Mouse (Mus musculus): ENCODE data around the gene Cenpv.
"Not testable (repeated sequence)": the region's sequence is repeated elsewhere in the genome, so short reads cannot be mapped to it uniquely, and the experiment has no call there.

Gene Cenpv

DNA sequence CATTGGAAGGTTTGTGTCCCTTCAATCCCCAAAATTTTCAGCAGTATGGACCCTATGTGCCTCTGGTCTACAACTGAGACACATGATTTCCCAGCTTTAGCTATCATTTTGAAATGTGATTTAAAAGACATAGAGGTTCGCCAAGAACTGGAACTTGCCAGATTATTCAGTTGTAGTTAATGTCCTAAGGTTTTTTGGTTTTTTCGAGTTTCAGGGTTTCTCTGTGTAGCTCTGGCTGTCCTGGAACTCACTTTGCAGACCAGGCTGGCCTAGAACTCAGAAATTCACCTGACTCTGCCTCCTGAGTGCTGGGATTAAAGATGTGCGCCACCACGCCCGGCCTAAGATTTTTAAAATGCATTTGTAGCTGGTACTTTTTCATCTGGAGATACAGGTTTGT is 14.6 kb upstream of the Cenpv start:
- DNase-seq (ENCODE audit: low read depth), result no peak

DNA sequence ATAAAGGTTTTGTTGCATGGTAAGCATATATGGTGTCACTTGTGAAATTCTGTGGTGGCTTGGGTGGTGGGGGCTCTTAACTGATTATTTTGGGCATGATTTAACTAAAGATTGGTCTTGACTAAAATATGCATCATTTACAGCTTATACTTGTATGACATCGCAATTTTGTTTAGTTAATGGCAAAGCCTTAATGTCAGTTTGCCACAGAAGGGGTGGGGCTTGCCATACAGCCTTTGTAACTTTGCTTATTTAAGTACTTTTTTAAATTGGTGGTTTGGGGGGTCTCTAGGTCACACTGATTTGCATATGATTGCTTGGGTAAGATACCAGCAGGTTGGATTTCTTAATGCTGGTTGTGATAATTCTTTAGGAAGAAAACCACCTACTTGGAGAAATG is 14.1 kb upstream of the Cenpv start:
- no peak for DNase-seq (ENCODE audit: low read depth)

DNA sequence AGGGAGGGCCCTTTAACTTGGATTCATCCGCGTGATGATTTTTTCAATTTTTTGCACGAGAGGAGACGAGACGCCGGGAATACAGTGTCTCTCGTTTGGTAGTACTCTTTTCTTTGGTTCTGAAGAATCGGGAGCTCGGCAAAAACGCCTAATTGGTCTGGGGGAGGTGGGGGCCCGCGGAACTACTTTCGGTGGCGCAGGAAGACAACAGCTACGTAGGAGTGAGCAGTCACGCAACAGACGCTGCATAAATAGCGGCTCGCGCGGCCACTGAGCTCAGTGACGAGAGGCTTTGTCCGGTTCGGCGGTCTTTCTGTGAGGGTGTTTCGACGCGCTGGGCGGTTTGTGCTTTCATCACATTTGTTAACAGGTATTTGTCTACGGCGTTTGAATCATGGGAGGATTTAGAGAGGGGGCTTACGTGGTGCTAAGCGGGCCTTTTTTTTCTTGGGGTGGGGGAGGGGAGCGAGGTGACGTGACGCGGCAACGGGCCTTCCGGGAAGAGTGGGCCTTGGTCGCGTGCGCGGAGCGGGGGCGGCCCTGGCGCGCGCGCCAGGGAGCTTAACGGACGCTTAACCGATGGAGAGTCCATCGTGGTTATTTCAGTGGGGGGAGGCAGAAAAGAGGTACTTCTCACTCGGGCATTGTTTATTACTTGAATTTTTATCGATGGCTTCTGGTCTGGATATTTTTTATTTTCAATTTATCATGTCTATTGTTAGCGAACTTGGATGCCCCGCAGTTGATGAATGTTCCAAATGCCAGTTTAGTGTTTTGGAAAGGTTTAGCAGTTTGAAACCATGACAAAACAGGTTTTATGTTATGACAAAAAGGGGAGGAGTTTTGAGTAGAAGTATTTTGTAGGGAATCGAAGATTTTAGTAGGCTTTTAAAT is 12.4 kb upstream of the Cenpv start:
- peak; percentile 77 for DNase-seq (ENCODE audit: low read depth)

DNA sequence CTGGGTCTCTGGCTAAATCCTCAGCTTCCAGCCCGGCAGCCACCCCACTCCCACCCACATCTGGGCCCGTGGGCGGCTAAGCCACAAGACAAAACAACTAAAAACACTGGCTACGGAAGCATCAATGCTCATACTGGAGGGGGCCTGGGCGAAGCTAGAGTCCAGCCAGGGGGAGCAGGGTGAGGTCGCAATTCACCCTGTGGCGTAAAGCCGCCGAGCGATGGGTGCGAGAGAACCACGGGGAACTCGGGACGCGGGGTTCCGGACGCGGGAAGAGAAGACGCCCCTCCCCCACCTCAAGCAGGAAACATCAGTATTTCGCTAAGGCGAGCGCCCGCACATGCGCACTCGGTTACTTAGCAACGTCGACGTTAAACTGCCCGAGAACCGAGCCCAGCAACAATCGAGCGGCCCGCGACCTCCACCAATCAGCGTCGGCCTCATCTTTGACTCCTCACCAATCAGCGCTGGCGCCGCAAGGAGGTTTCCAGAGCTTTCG is 11.7 kb upstream of the Cenpv start, which contains the start of gene Ubb:
Ubb (plus strand) TSS at position 445 of the 499 bp plus-strand sequence.
- DNase-seq (ENCODE audit: low read depth), result peak; percentile 99

DNA sequence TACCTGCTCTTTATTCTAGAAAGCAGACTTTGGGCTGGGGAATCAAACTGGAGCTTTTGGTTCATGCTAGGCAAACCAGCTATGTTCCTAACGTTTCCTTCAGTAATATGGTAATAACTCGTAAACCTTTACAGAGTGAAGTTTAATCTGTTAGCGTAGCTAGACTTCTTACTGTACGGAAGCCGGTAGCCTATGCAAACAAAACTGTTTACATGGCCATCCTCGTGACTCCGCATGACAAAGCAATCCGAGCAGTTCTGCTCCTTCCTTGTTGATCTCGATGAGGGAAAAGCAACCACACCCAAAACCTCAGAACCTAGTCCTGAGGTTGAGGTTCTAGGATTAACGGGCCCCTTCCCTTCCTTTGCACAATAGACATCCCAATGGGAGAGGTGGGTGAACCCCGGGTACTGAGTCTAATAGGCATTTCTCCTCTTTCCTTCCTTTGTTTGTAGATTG is 11.2 kb upstream of the Cenpv start:
- no peak for DNase-seq (ENCODE audit: low read depth)

DNA sequence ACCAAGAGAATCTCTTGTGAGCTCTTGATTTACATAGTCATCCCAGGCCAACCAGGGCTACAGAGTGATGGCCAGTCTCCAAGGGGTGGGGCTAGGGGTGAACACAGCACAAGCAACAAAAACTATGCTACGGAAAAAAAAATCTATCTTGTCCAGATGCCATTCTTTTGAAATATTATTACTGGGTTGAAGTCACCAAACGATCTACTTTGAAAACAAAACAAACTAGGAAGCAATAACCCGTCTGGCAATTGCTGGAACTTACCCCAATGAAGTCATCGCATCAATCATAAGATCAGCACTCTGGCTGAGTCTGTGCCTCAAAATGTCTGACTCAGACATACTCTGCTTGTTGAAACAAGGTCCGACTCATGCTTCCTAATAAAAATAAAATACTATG is 10.7 kb upstream of the Cenpv start:
- no peak for DNase-seq (ENCODE audit: low read depth)

DNA sequence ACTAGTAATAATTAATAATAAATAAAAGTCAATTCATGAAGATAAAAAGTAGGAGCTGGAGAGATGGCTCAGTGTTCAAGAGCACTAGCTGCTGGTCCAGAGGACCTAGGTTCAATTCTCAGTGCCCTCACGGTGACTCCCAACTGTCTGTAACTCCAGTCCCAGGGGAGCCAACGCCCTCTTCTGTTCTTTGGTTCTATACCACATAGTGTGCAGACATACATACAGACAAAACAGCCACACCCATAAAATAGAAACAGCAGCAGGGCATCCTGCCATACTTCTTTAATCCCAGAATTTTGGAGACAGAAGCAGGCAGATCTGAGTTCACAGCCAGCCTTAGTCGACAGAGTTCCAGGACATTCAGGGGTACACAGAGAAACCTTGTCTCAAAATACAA is 4.9 kb upstream of the Cenpv start:
- DNase-seq (ENCODE audit: low read depth), result no peak

DNA sequence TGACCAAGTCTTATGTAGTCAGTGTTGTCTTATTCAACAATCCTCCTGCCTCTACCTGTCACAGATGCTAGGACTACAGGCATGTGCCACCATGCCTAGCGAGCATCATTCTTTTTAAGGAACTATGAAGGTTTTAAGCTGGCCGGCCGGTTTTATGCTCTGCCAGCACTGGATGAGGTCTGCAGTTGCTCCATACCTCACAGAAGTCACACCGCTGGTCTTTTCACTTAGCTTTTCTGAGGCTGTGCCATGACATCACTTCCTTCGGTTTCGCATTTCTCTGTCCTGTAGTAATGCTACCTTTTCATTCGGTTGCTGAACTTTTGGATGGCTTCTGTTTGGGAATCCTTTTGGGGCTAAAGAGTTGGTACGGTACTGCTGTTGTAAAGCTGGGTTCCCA is 2.5 kb upstream of the Cenpv start:
- no peak for DNase-seq (ENCODE audit: low read depth)

DNA sequence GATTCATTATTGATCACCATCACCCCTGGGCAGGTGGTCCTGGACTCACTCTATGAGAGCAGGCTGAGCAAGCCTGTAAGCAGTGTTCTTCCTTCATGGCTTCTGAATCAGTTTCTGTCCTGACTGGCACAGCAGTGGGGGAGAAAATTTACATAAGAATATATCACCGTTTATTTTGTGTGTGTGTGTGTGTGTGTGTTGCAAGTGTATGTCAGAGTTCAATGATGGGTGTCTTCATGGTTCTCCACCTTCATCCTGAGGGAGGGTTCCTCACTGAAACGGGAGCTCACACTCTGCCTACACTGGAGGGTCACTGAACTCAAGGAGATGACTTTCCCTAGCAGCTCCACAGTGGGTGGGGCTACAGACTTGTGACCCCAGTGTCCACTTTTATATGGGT is 1.9 kb upstream of the Cenpv start:
- DNase-seq (ENCODE audit: low read depth), result no peak

DNA sequence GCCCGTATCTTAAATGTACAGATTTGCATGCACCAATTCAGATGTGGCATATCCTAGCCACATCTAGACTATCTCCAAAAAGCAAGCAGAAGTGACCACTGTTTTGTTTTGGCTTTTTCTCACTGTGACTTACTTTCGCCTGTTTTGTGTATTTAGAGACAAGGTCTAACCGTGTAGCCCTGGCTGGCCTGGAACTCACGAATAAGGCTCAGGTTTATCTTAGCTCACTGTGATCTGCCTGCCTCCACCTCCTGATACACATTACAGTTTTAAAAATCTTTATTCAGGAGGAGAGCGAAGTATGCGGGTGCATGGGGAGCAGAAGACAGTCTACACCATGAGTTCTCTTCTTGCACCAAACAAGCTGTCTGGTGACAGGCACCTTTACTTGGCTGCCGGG is 1.1 kb upstream of the Cenpv start:
- DNase-seq (ENCODE audit: low read depth), result no peak

DNA sequence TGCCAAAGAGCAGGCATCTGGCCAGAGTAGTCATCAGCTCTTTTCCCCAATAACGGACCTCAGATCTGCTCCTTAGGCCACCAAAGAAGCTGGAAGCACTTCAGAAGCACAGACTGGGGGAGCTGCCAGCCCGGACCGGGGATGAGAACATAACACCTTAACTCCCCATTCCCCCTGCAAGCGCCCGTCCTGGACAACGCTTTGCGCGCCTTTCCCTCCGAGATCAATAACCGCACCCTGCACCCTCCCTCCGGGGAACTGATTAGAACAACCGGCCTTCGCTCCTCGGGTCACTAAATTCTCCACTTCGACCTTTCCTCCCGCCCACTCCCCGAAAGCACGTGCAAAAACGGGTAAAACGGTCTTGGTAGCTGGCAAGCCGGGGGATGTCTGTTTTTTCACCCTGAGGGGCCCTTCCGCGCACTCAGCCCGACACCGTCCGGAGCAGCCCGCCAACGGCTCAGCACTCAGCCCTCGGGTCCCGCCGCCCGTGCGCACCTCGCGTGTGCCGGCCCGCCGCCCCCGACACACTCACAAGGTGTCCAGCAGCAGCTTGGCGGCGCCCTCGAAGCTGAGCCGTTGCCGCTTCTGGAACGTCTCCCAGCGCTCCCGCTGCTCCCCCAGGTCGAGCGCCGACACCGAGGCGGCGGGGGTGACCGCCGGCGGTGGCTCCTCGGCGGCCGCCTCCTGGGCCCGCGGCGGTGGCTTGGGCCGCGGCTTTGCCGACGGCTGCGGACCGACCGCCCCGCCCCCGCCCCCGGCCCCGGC is 556 bp downstream of the Cenpv start:
- DNase-seq (ENCODE audit: low read depth), result no peak

DNA sequence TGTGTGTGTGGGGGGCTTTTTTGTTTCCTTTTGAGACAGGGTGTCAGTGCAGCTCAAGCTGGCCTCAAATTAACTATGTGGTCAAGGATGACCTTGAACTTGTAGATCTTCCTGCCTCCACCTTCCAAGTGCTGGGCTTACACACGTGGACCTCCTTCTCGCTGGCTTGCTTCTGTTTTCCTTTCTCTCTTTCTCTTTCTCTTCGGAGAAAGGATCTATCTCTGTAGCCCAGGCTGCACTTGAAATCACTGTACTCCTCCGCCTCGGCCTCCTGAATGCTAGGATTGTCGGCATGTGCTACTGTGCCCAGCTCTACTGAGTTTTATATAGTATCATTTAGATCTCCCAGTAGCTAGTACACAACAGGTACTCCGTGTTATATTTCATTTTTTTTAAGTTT is 1.5 kb downstream of the Cenpv start:
- no peak for DNase-seq (ENCODE audit: low read depth)

DNA sequence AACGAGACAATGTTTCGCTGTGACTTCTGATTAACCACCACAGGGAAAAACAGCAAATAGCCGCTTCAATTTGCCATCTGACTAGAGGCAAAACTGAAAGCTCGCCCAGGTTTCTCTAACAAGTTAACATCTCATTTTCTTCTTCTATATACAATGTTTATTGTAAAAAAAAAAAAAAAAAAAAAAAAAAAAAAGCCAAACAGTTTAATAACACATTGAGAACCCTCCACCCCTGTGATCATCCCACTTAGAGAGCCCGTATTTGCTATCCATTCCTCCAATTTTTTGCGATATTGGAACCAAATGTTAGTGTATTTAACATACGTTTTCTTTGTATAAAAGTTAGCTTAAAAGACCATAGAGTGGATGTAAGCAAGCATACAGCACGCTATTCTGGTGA is 2.0 kb downstream of the Cenpv start:
- DNase-seq (ENCODE audit: low read depth), result no peak

DNA sequence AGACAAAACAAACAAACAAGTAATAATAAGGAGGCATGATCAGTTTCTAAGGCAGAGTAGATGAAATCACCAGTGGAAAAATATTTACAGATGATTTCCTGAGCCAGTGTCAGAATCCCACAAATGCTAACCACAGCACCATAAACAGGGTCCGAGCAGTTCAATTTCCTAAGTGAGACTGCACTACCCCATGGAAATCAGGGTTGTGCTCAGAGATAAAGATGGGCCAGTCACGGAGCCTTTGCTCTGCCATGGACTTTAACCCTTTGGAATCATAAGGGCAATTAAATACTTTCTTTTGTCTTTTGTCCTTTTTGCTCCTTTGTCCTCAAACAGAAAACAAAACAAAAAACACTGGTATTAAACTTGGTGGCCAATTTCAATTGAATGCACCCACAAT is 16.8 kb downstream of the Cenpv start:
- no peak for DNase-seq (ENCODE audit: low read depth)

DNA sequence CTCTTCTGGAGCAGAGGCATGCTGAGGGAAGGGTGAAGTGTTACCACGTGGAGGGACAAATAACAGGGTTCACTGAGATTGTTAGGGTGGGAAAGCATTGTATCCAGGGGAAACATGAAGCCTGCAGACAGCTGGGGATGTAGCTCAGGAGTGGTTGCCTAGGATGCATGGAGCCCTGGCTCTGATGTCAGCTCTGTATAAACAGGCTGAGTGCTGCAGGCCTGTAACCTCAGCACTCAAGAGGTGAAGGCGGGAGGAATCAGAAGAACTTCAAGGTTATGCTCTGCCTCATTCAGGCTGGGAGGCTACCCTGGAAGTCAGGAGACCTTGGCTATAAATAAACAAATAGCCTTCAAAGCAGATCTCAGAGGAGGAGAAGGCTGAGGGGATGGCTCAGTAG is 20.1 kb downstream of the Cenpv start:
- DNase-seq (ENCODE audit: low read depth), result no peak

DNA sequence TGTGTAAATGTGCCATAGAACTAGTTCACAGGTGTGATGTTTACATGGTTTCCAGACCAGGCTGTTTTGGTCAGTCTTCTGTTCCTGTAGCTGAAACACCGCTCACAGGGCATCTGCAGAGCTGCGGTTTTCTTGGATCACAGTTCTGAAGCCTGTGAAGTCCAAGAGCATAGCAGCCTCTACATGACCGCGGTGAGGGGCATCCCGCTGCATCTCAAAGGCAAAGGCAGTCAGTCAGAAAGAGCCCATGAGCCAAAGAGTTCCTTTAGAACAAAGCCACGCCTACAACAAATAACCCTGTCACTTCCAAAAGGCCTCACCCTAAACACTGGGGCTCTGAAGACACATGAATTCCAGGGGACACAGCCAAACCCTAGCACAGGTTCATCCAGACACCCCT is 25.8 kb downstream of the Cenpv start:
- no peak for DNase-seq (ENCODE audit: low read depth)

DNA sequence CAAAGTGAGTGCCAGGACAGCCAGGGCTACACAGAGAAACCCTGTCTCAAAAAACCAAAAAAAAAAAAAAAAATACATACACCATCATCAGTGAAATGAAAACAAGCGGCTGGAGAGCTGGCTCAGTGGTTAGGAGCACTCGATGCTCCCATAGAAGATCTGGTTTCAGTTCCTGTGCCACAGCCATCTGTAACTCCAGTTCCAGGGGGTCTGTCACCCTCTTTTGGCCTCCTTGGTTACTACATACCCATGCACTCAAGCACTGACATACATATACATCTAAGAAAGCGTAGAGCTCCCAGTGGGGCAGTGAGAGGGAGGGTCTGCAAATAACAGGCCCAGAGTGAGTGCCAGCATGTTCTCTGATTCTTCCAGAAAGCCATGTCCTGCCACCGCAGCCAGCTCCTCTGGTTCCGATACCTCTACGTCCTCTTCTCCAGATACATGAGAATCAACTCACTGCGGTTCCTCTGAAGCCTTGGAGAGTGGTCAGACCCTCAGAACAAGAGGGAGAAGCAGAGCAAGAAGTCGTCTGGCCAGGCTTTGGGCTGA is 26.5 kb downstream of the Cenpv start:
- no peak for DNase-seq (ENCODE audit: low read depth)

DNA sequence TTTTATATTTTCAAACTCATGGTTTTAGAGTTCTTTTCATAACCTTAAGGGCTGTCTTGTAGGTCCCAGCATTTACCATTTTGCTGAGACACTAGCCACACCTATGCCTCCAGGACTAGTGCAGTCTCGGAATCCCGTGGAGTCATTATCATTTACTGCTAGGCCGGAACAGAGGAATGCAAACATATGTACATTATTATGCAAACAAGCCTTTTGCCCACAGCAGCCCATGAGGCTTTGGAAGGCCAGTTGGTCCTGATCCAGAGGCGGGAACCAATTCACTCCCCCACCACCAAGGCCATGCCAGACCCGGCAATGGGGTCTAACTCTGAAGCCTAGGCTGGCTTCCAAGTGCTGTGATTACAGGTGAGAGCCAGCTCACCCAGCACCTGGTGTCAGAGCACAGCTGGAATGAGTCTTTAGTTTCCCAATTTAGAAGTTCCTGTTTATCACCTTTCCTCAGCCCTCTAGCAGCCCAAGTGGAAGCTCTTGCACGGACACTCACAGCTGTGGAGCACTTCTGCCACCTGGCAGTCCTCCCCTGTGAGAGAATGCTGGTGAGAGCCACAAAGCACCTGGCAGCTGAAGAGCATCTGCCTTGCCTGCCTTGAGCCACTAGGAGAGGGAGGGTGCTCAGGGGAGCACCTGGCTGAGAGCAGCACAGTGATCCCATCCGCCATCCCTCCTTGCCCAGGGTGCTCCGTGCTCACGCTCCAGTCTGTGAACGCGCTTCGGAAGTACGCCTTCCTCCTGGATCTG is 27.4 kb downstream of the Cenpv start:
- DNase-seq (ENCODE audit: low read depth), result no peak

DNA sequence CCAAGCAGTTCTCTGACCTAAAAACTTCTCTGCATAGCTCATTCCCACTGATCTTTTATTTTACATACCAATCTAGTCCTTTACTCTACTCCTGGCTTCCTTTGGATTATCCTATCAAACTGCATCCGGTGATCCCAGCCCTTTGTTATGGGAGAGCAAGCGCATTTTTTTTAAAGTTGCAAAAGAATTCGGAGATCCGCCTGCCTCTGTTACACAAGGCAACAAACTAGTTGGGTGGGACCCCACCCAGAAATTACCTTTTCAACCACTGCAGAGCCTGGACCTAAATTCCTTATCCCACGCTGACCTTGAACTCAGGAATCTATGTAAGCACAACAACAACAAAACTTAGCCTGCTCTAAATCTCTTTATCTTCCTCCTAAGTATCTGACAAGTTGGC is 28.1 kb downstream of the Cenpv start:
- DNase-seq (ENCODE audit: low read depth), result no peak

DNA sequence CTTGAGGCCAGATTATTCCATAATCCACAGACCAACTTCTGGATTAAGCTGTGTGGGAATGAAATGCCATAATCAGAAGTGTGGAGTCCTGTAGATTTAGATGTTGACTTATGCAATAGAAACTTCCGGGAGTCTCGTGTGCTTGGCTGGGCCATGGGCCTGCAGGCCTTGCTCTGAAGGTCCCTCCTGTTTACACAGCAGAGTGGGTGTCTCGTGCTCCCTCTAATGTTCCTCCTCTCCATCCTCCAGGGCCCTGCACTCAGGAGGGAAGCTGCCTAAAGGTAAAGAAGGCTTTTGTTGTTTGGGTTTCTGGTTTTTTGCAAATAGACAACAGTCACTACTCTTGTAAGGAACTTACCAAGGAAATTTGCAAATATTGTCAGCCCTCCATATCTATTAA is 29.5 kb downstream of the Cenpv start:
- no peak for DNase-seq (ENCODE audit: low read depth)

DNA sequence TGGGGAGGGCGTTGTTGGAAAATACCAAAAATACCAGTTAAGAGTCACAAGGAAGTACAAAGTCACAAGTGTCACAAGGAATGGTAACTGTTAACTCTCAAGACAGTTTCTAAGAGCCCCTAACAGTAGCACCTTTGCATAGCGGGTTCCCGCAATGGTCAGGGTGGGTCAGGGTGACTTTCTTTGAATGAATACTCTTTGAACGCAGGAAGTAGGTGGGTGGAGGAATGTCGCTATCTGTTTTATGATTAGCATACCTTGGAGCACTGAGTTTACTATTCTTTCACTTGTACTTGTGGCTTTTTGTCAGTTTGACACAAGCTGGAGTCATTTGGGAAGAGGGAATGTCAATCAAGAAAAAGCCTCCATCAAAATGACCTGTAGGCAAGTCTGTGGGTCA is 30.2 kb downstream of the Cenpv start:
- DNase-seq (ENCODE audit: low read depth), result not testable (repeated sequence)

DNA sequence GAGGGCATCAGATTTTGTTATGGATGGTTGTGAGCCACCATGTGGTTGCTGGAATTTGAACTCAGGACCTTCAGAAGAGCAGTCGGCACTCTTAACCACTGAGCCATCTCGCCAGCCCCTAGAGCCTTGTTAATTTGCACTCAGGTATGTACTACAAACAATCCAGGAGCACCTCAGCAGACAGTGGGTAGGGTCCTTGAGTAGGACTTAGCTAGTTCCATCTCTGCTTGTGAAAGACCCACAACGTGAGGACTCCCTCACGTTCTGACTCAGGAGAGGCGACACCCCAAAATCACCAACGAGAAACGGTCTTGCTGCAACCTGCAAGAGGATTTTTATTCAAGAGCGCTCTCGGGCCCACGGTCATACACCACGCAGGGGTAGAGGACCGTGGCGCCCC is 30.7 kb downstream of the Cenpv start:
- DNase-seq (ENCODE audit: low read depth), result not testable (repeated sequence)

Measured in c-Kit-positive CD71-negative TER-119-negative erythroid progenitor cells, embryonic 14.5 days (primary cell).